Mouse (Mus musculus) ovary, postnatal 36 days (tissue): ENCODE measurements at regions not wholly inside any gene's neighbourhood (a gene's known extent, or its start where the extent isn't known, plus 50 kb on each side); places are given as distances from the start of the nearest gene placed in this dataset.

Experiments
- DNase-seq: peaks from one replicate; pipeline ENCODE4 v3.0.0; 2022; ENCODE audit warnings: low spot score, mixed read lengths

- no peak for DNase-seq
Observed at GRCm38 (mm10) chr8:102845362-102845761, 59.9 kb upstream of the Cdh11 start.

- DNase-seq, result no peak
Observed at GRCm38 (mm10) chr8:102860021-102860420, 74.6 kb upstream of the Cdh11 start.

GRCm38 (mm10) chr8:102899525-102899924 is 114.1 kb upstream of the Cdh11 start:
- no peak for DNase-seq

GRCm38 (mm10) chr8:102900662-102901061 is 115.2 kb upstream of the Cdh11 start:
- DNase-seq, result no peak

GRCm38 (mm10) chr8:102907444-102907843 is 122.0 kb upstream of the Cdh11 start:
- DNase-seq, result no peak

- DNase-seq, result no peak
Observed at GRCm38 (mm10) chr8:102931342-102931835, 145.9 kb upstream of the Cdh11 start.

GRCm38 (mm10) chr8:102938771-102939170 is 153.3 kb upstream of the Cdh11 start:
- DNase-seq, result no peak

GRCm38 (mm10) chr8:102945546-102945945 is 160.1 kb upstream of the Cdh11 start:
- no peak for DNase-seq

- no peak for DNase-seq
Observed at GRCm38 (mm10) chr8:102978161-102978581, 192.7 kb upstream of the Cdh11 start.

GRCm38 (mm10) chr8:102983220-102983909 is 197.9 kb upstream of the Cdh11 start:
- DNase-seq, result no peak

GRCm38 (mm10) chr8:102983910-102984225 is 198.4 kb upstream of the Cdh11 start:
- no peak for DNase-seq

GRCm38 (mm10) chr8:103007284-103007984 is 222.0 kb upstream of the Cdh11 start:
- DNase-seq, result no peak

- peak; percentile 44 for DNase-seq
Observed at GRCm38 (mm10) chr8:103019121-103019520, 233.7 kb upstream of the Cdh11 start.

GRCm38 (mm10) chr8:103023237-103023636 is 237.8 kb upstream of the Cdh11 start:
- DNase-seq, result no peak

- no peak for DNase-seq
Observed at GRCm38 (mm10) chr8:103031708-103032107, 246.3 kb upstream of the Cdh11 start.

- DNase-seq, result no peak
Observed at GRCm38 (mm10) chr8:103033956-103034355, 248.5 kb upstream of the Cdh11 start.

- no peak for DNase-seq
Observed at GRCm38 (mm10) chr8:103072079-103072635, 286.7 kb upstream of the Cdh11 start.

GRCm38 (mm10) chr8:103072646-103073045 is 287.2 kb upstream of the Cdh11 start:
- DNase-seq, result no peak

- no peak for DNase-seq
Observed at GRCm38 (mm10) chr8:103078559-103078958, 293.1 kb upstream of the Cdh11 start.

- no peak for DNase-seq
Observed at GRCm38 (mm10) chr8:103086956-103087482, 301.6 kb upstream of the Cdh11 start.

GRCm38 (mm10) chr8:103096496-103097092 is 311.2 kb upstream of the Cdh11 start:
- no peak for DNase-seq

GRCm38 (mm10) chr8:103125581-103125980 is 340.1 kb upstream of the Cdh11 start:
- DNase-seq, result no peak

GRCm38 (mm10) chr8:103138136-103138535 is 352.7 kb upstream of the Cdh11 start:
- no peak for DNase-seq
